Mouse (Mus musculus) forebrain, embryonic 11.5 days (tissue): ENCODE measurements around the gene Ciz1. TPM values are rescaled to one million over a fixed set of nuclear protein-coding genes. Genes with fewer than 3 reads are reported as not detected.
A peak's percentile ranks its signal among the peaks of the same experiment; 100 is the strongest.

Experiments used
- ATAC-seq: fragments of 200-750 bp; cut with Nextera tagmentation; replicated peaks from 2 replicates; pipeline ENCODE4 v1.8.0; 2017; ENCODE audit warnings: moderate TSS enrichment; ENCODE audit not compliant: low FRiP score
- DNase-seq: peaks from one replicate; pipeline ENCODE4 v3.0.0-alpha.2; 2017; ENCODE audit warnings: low spot score
- H3K27ac ChIP-seq: fragments of 300-500 bp; sonication (generic); 2 replicates; pipeline ENCODE4 v1.5.1; 2014; ENCODE audit warnings: low read depth, low read length
- H3K27me3 ChIP-seq: fragments of 300-500 bp; sonication (generic); 2 replicates; pipeline ENCODE4 v1.6.1; 2014; ENCODE audit warnings: mild to moderate bottlenecking, low read length, mixed read lengths; ENCODE audit not compliant: control insufficient read depth, insufficient read depth
- H3K36me3 ChIP-seq: fragments of 300-500 bp; sonication (generic); 2 replicates; pipeline ENCODE4 v1.6.1; 2014; ENCODE audit warnings: mild to moderate bottlenecking, low read length, moderate library complexity, mixed read lengths; ENCODE audit not compliant: control insufficient read depth, insufficient read depth
- H3K4me1 ChIP-seq: fragments of 300-500 bp; sonication (generic); replicated peaks from 2 replicates; pipeline ENCODE4 v1.6.1; 2014; ENCODE audit warnings: low read length, mixed read lengths; ENCODE audit not compliant: control insufficient read depth, insufficient read depth
- H3K4me2 ChIP-seq: fragments of 300-500 bp; sonication (generic); 2 replicates; pipeline ENCODE4 v1.6.1; 2014; ENCODE audit warnings: low read depth, mild to moderate bottlenecking, low read length, moderate library complexity, mixed read lengths; ENCODE audit not compliant: severe bottlenecking
- H3K4me3 ChIP-seq: fragments of 300-500 bp; sonication (generic); 2 replicates; pipeline ENCODE4 v1.5.1; 2014; ENCODE audit warnings: low read depth, low read length
- H3K9ac ChIP-seq: fragments of 300-500 bp; sonication (generic); 2 replicates; pipeline ENCODE4 v1.6.1; 2014; ENCODE audit warnings: low read length
- H3K9me3 ChIP-seq: fragments of 300-500 bp; sonication (generic); 2 replicates; pipeline ENCODE4 v1.6.1; 2016; ENCODE audit warnings: low read length, mixed read lengths; ENCODE audit not compliant: control insufficient read depth
- WGBS: fragments of 180-500 bp; shearing (Covaris S2); extraction: QIAGEN DNeasy Blood & Tissue Kit; methylation state at CpG from one replicate; pipeline ENCODE4 v1.1.7; 2014; 5-methylcytosine and 5-hydroxymethylcytosine counted together
- polyA plus RNA-seq: library from polyadenylated mRNA; unstranded; fragments of >200 nt; fragmentation: Nextera tagmentation; extraction: Ambion mirVana; gene quantifications from 2 replicates; pipeline ENCODE4 v1.2.1, GENCODE M21; 2014

Ciz1 gene
- 62.6 and 69.0 TPM in 2 replicates for polyA plus RNA-seq

GRCm38 (mm10) chr2:32352151-32353006, at the start of gene Ciz1:
TSS of gene Ciz1 (plus strand) at chr2:32352327.
- no peaks in the 10 kb centered on the region for H3K9me3 ChIP-seq
- H3K4me2 ChIP-seq, result peak within 1 kb of the TSS; percentile 93
- no peak within 1 kb of the TSS; the same call in 1 of the 2 replicates for H3K27ac ChIP-seq
- H3K9ac ChIP-seq, result peak within 1 kb of the TSS; percentile 73
- peak; percentile 49 for ATAC-seq
- H3K4me1 ChIP-seq, result 0 out of 2 replicates have a peak, but pooled peaks cover 7% of the 10 kb centered on the region
- peak; percentile 74 for DNase-seq
- H3K36me3 ChIP-seq, result no peaks in the 10 kb centered on the region
- peak within 1 kb of the TSS; percentile 54 for H3K4me3 ChIP-seq
- under 1% methylated on average over 37 of the region's 52 CpGs for WGBS
- no peaks in the 10 kb centered on the region for H3K27me3 ChIP-seq

- Histone ChIP-seq H3K4me2 (no peak overlapping the region), H3K9ac (no peak overlapping the region), H3K4me3 (no peak overlapping the region), H3K27ac (no peak overlapping the region), H3K9me3 (no peaks in the 10 kb centered on the region), H3K36me3 (peaks cover 8% of the 10 kb centered on the region; the same call in 1 of the 2 replicates), H3K27me3 (no peaks in the 10 kb centered on the region), H3K4me1 (no peaks in the 10 kb centered on the region)
- DNase-seq (no peak), ATAC-seq (no peak)
- WGBS, result 90% methylated on average over 9 of the region's 10 CpGs
Measured at GRCm38 (mm10) chr2:32302952-32303351, 49.2 kb upstream of the Ciz1 start.

GRCm38 (mm10) chr2:32304145-32304832, 47.8 kb upstream of the Ciz1 start:
- peak; percentile 55 for ATAC-seq
- Histone ChIP-seq H3K27me3 (no peaks in the 10 kb centered on the region), H3K4me2 (no peak overlapping the region), H3K9ac (no peak overlapping the region), H3K9me3 (no peaks in the 10 kb centered on the region), H3K4me1 (no peaks in the 10 kb centered on the region), H3K4me3 (no peak overlapping the region), H3K27ac (no peak overlapping the region), H3K36me3 (peaks cover 8% of the 10 kb centered on the region; the same call in 1 of the 2 replicates)
- WGBS, result 57% methylated on average over 8 of the region's 8 CpGs
- DNase-seq, result peak; percentile 80

GRCm38 (mm10) chr2:32305668-32306067, 46.5 kb upstream of the Ciz1 start:
- Histone ChIP-seq H3K27me3 (no peaks in the 10 kb centered on the region), H3K4me2 (no peak overlapping the region), H3K9ac (no peak overlapping the region), H3K4me1 (no peaks in the 10 kb centered on the region), H3K9me3 (no peaks in the 10 kb centered on the region), H3K4me3 (no peak overlapping the region), H3K36me3 (peaks cover 8% of the 10 kb centered on the region; the same call in 1 of the 2 replicates), H3K27ac (no peak overlapping the region)
- 88% methylated on average over 5 of the region's 5 CpGs for WGBS
- ATAC-seq, result no peak
- no peak for DNase-seq

- WGBS, result 85% methylated on average over 9 of the region's 9 CpGs
- Histone ChIP-seq H3K9me3 (no peaks in the 10 kb centered on the region), H3K4me1 (no peaks in the 10 kb centered on the region), H3K9ac (no peak overlapping the region), H3K27ac (no peak overlapping the region), H3K4me2 (no peak overlapping the region), H3K27me3 (no peaks in the 10 kb centered on the region), H3K36me3 (peaks cover 8% of the 10 kb centered on the region; the same call in 1 of the 2 replicates), H3K4me3 (no peak overlapping the region)
- DNase-seq, result peak; percentile 49
- no peak for ATAC-seq
Measured at GRCm38 (mm10) chr2:32306176-32306575, 46.0 kb upstream of the Ciz1 start.

- DNase-seq (peak; percentile 48), ATAC-seq (no peak)
Measured at GRCm38 (mm10) chr2:32307247-32307798, 44.8 kb upstream of the Ciz1 start.

GRCm38 (mm10) chr2:32307941-32308760, 44.0 kb upstream of the Ciz1 start:
- peaks cover 3% of the 10 kb centered on the region for H3K27me3 ChIP-seq
- no peak overlapping the region for H3K4me3 ChIP-seq
- H3K36me3 ChIP-seq, result peaks cover 8% of the 10 kb centered on the region; the same call in 1 of the 2 replicates
- no peak for ATAC-seq
- no peaks in the 10 kb centered on the region for H3K9me3 ChIP-seq
- 43% methylated on average over 8 of the region's 8 CpGs for WGBS
- peak; percentile 83 for DNase-seq
- H3K4me1 ChIP-seq, result peaks cover 6% of the 10 kb centered on the region; the same call in 1 of the 2 replicates
- H3K9ac ChIP-seq, result no peak overlapping the region
- H3K4me2 ChIP-seq, result no peak overlapping the region
- H3K27ac ChIP-seq, result no peak overlapping the region

More at GRCm38 (mm10) chr2:32307247-32307798, 44.8 kb upstream of the Ciz1 start:
- H3K4me3 ChIP-seq, result no peak overlapping the region
- H3K4me2 ChIP-seq, result no peak overlapping the region
- no peaks in the 10 kb centered on the region for H3K9me3 ChIP-seq
- no peak overlapping the region for H3K27ac ChIP-seq
- no peak overlapping the region for H3K9ac ChIP-seq
- peaks cover 8% of the 10 kb centered on the region; the same call in 1 of the 2 replicates for H3K36me3 ChIP-seq
- no peaks in the 10 kb centered on the region; the same call in 1 of the 2 replicates for H3K27me3 ChIP-seq
- WGBS, result 90% methylated on average over 6 of the region's 6 CpGs
- peaks cover 6% of the 10 kb centered on the region; the same call in 1 of the 2 replicates for H3K4me1 ChIP-seq
